Mouse (Mus musculus): ENCODE measurements around the gene Slc25a53. TPM values are rescaled to one million over a fixed set of nuclear protein-coding genes. Genes with fewer than 3 reads are reported as not detected.

The Slc25a53 gene
- 2.5 TPM for polyA plus RNA-seq (2014; fragmentation: Illumina TruSeq; extraction: RNeasy Lipid Tissue Mini Kit (QIAGEN cat#74804); ENCODE audit: low read depth, low replicate concordance)

DNA sequence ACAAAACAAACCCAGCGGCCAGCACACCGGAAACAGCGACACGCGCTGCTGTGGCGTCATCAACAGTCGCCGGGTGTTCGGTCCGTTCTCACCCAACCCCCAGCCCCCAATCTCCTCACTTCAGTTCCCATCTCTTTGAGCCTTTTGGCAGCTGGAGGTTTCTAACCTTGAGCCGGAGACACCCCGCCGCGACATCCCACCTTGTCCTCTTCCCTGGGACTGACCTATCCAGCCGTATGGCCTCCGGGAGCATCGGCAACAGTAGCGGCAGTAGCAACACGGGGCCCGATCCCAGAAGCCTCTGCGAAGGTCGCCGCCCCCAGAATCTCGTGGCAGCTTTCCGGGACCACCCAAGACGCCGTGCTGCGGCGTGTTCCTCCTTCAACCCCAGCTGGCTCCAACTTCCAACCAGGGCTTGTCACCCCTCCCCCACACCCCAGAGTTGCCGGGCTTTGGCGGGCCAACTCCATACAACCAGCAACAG lies at the start of gene Slc25a53:
Slc25a53 (minus strand) TSS at position 303 of the 484 bp plus-strand sequence.

DNA sequence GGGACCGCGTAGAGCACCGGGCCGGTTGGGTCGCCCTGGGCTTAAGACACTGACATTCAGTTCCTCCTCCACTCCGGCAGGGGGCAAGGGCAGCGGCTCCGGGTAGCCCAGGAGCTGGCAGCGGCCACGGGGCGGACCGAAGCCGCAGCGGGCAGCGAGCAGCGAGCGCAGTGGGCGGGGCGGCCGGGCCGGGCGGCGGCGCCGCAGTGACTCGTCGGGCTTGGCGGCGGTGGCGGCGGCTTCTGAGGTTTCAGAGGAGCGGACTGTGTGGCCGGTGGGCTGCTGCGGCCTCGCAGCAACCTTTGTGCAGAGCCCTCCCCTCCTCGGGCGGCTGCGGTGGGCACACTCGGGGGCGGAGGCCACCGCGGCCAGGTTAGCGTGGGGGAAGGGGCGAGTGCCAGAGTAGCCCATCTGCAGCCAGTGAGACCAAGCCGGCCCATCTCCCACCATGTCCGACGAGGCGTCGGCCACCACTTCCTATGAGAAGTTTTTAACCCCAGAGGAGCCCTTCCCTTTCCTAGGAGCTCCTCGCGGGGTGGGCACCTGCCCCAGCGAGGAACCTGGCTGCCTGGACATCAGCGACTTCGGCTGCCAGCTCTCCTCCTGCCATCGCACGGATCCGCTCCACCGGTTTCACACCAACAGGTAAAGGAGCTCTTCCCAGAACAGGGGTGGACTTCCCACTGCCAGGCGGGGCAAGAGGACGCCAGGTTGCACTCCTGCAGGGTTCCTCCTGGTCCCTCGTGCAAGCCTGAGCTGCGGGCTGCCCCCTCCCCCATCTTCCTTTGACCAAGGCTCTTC lies 11.5 kb upstream of the Slc25a53 start, which contains the start of gene Fam199x:
Fam199x (plus strand) TSS at position 170 of the 801 bp plus-strand sequence.

DNA sequence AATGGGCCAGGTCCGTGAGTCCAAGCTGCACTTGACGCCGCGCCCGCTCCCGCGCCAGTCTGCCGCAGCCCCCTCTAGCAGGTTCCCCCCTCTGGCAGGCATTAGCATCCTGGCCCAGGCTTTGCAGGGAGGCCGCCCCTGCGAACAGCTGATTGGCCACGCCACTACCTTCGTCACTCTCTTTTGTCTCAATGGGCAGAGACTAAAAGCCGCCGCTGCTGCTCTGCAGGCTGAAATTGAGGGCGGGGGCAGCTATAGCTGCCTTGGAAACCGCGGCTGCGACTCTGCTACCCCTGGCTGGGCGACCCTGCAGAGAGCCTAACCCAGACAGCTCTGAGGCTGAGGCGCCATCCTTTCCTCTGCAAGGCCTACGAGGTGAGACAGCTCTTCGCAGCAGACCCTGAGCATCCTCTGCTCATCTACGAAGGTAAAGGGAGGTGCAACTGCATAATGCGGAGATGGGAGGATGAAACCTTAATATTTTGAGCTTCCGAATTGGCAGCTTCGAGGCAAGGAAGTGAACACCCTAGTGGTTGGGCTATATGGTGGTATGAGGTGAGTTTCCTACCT lies 45.0 kb downstream of the Slc25a53 start, which contains the start of gene Zcchc18:
Zcchc18 (plus strand) TSS at position 178 of the 570 bp plus-strand sequence.

DNA sequence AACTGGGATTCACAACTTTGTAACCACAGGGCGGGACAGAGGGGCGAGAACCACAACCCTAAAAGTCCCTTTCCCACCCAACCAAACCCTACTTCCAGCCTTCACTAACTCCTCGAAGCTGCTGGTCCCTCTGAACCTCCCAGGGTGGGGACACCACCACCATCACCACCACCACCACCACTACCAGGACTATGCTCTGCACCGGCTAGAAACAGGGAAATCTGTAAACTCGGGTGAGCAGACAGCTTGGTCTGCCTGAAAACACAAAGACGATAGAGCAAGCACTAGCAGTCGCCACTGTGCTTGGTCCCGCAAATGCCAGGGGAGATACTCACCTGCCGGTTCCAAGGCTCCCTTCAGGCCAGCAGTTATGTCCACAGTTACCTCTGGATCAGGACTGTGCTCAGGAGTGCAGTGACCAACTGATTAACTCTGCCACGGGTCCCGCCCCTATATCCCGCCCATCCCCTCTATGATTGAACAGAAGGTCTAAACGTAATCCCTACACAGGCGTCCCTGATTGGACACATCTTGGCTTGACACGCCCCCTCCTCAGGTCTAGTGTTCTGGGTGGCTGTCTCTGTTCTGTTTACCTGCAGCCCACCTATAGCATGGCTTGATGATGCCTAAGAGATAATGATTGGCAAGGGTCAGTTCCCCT lies 61.5 kb downstream of the Slc25a53 start, which contains the start of the genes Tmsb15l and Tmsb15b1:
Tmsb15l (minus strand) TSS at position 446 of the 661 bp plus-strand sequence.
Tmsb15b1 (minus strand) TSS at position 451 of the 661 bp plus-strand sequence.

DNA sequence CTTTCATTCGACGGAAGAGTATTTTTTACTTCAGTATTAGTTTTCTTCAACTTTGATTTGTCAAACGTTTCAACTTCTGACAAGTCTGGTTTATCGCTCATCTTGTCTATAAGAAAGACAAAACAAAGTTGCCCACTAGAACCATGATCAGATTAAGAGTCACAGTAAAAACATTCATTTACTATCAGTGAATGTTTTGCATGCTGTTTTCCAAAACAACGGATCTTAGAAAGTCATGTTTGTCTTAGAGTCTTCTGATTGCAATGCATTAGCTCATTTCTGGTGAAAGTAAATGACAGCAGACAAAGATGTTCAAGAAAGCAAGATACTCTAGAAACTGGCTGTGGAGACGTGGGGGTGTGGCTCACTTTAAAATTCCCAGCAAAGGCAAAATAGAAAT lies 62.7 kb downstream of the Slc25a53 start, which contains the start of gene Tmsb15b2:
Tmsb15b2 (minus strand) TSS at position 101 of the 400 bp plus-strand sequence.

Other genes starting within 250 kb of the Slc25a53 start
- gene Plp1, start 215.6 kb downstream of the Slc25a53 start, polyA plus RNA-seq (2014; fragmentation: Illumina TruSeq; extraction: RNeasy Lipid Tissue Mini Kit (QIAGEN cat#74804); ENCODE audit: low read depth, low replicate concordance), result 1.2 TPM
- gene Rab9b, start 169.5 kb downstream of the Slc25a53 start, polyA plus RNA-seq (2014; fragmentation: Illumina TruSeq; extraction: RNeasy Lipid Tissue Mini Kit (QIAGEN cat#74804); ENCODE audit: low read depth, low replicate concordance), result not detected
- not detected for gene H2bfm, start 111.0 kb downstream of the Slc25a53 start, polyA plus RNA-seq (2014; fragmentation: Illumina TruSeq; extraction: RNeasy Lipid Tissue Mini Kit (QIAGEN cat#74804); ENCODE audit: low read depth, low replicate concordance)
- 18.0 TPM for gene Tmsb15b2, start 62.8 kb downstream of the Slc25a53 start, polyA plus RNA-seq (2014; fragmentation: Illumina TruSeq; extraction: RNeasy Lipid Tissue Mini Kit (QIAGEN cat#74804); ENCODE audit: low read depth, low replicate concordance)
- gene Tmsb15l, start 61.4 kb downstream of the Slc25a53 start, polyA plus RNA-seq (2014; fragmentation: Illumina TruSeq; extraction: RNeasy Lipid Tissue Mini Kit (QIAGEN cat#74804); ENCODE audit: low read depth, low replicate concordance), result 3.7 TPM
- 3.3 TPM for gene Tmsb15b1, start 61.4 kb downstream of the Slc25a53 start, polyA plus RNA-seq (2014; fragmentation: Illumina TruSeq; extraction: RNeasy Lipid Tissue Mini Kit (QIAGEN cat#74804); ENCODE audit: low read depth, low replicate concordance)
- not detected for gene Zcchc18, start 45.1 kb downstream of the Slc25a53 start, polyA plus RNA-seq (2014; fragmentation: Illumina TruSeq; extraction: RNeasy Lipid Tissue Mini Kit (QIAGEN cat#74804); ENCODE audit: low read depth, low replicate concordance)
- 7.7 TPM for gene Fam199x, start 11.3 kb upstream of the Slc25a53 start, polyA plus RNA-seq (2014; fragmentation: Illumina TruSeq; extraction: RNeasy Lipid Tissue Mini Kit (QIAGEN cat#74804); ENCODE audit: low read depth, low replicate concordance)
- gene Esx1, start 83.8 kb upstream of the Slc25a53 start, polyA plus RNA-seq (2014; fragmentation: Illumina TruSeq; extraction: RNeasy Lipid Tissue Mini Kit (QIAGEN cat#74804); ENCODE audit: low read depth, low replicate concordance), result not detected